Mouse (Mus musculus): ENCODE results near the gene Exoc4.

Exoc4 gene

GRCm38 (mm10) chr6:33865752-33866151 is 616.9 kb downstream of the Exoc4 start:
- in situ Hi-C loops (cut with MboI), result no loop called here

GRCm38 (mm10) chr6:33866901-33867580 is 618.2 kb downstream of the Exoc4 start:
- in situ Hi-C loops (cut with MboI), result no loop called here

GRCm38 (mm10) chr6:33869251-33869650 is 620.4 kb downstream of the Exoc4 start:
- in situ Hi-C loops (cut with MboI), result no loop called here

GRCm38 (mm10) chr6:33870468-33871142 is 621.7 kb downstream of the Exoc4 start:
- in situ Hi-C loops (cut with MboI), result no loop called here

- in situ Hi-C loops (cut with MboI), result no loop called here
Observed at GRCm38 (mm10) chr6:33871286-33871685, 622.4 kb downstream of the Exoc4 start.

GRCm38 (mm10) chr6:33872192-33872591 is 623.3 kb downstream of the Exoc4 start:
- in situ Hi-C loops (cut with MboI), result no loop called here

- in situ Hi-C loops (cut with MboI), result no loop called here
Observed at GRCm38 (mm10) chr6:33873000-33873399, 624.1 kb downstream of the Exoc4 start.

GRCm38 (mm10) chr6:33874291-33875014 is 625.6 kb downstream of the Exoc4 start:
- in situ Hi-C loops (cut with MboI), result no loop called here

GRCm38 (mm10) chr6:33884141-33884683 is 635.3 kb downstream of the Exoc4 start:
- in situ Hi-C loops (cut with MboI), result no loop called here

GRCm38 (mm10) chr6:33886941-33887340 is 638.1 kb downstream of the Exoc4 start:
- in situ Hi-C loops (cut with MboI), result no loop called here

GRCm38 (mm10) chr6:33890926-33891325 is 642.0 kb downstream of the Exoc4 start:
- in situ Hi-C loops (cut with MboI), result no loop called here

- in situ Hi-C loops (cut with MboI), result no loop called here
Observed at GRCm38 (mm10) chr6:33892142-33892541, 643.3 kb downstream of the Exoc4 start.

GRCm38 (mm10) chr6:33899973-33900372 is 651.1 kb downstream of the Exoc4 start:
- in situ Hi-C loops (cut with MboI), result no loop called here

- in situ Hi-C loops (cut with MboI), result no loop called here
Observed at GRCm38 (mm10) chr6:33900615-33901014, 651.7 kb downstream of the Exoc4 start.

- in situ Hi-C loops (cut with MboI), result no loop called here
Observed at GRCm38 (mm10) chr6:33905099-33905498, 656.2 kb downstream of the Exoc4 start.

- in situ Hi-C loops (cut with MboI), result no loop called here
Observed at GRCm38 (mm10) chr6:33910671-33911070, 661.8 kb downstream of the Exoc4 start.

- in situ Hi-C loops (cut with MboI), result no loop called here
Observed at GRCm38 (mm10) chr6:33913072-33913471, 664.2 kb downstream of the Exoc4 start.

- in situ Hi-C loops (cut with MboI), result no loop called here
Observed at GRCm38 (mm10) chr6:33913486-33913885, 664.6 kb downstream of the Exoc4 start.

- in situ Hi-C loops (cut with MboI), result no loop called here
Observed at GRCm38 (mm10) chr6:33913964-33914363, 665.1 kb downstream of the Exoc4 start.

- in situ Hi-C loops (cut with MboI), result no loop called here
Observed at GRCm38 (mm10) chr6:33923571-33923970, 674.7 kb downstream of the Exoc4 start.

- in situ Hi-C loops (cut with MboI), result no loop called here
Observed at GRCm38 (mm10) chr6:33924888-33925287, 676.0 kb downstream of the Exoc4 start.

- in situ Hi-C loops (cut with MboI), result no loop called here
Observed at GRCm38 (mm10) chr6:33929342-33930086, 680.6 kb downstream of the Exoc4 start.

Data from mature B cell (primary cell).